Mouse (Mus musculus) kidney, adult 2 months (tissue): ENCODE results near the gene Psmb7. TPM values are rescaled to one million over a fixed set of nuclear protein-coding genes. Genes with fewer than 3 reads are reported as not detected.
A peak's percentile ranks its signal among the peaks of the same experiment; 100 is the strongest.

Source experiments
- DNase-seq: peaks from one replicate; pipeline ENCODE4 v3.0.0; 2021
- H3K27ac ChIP-seq: fragments of 200-500 bp; 2 replicates; pipeline ENCODE4 v1.5.1; 2012; ENCODE audit warnings: low read depth, low read length, control low read depth, inconsistent platforms; ENCODE audit not compliant: insufficient read depth
- H3K27me3 ChIP-seq: fragments of 200-500 bp; replicated peaks from 2 replicates; pipeline ENCODE4 v1.6.1; 2012; ENCODE audit warnings: mild to moderate bottlenecking, moderate library complexity, low read length, inconsistent platforms; ENCODE audit not compliant: control insufficient read depth, insufficient read depth
- H3K36me3 ChIP-seq: fragments of 200-500 bp; 2 replicates; pipeline ENCODE4 v1.6.1; 2012; ENCODE audit warnings: mild to moderate bottlenecking, moderate library complexity, low read length, inconsistent platforms; ENCODE audit not compliant: control insufficient read depth, insufficient read depth
- H3K4me1 ChIP-seq: fragments of 200-500 bp; 2 replicates; pipeline ENCODE4 v1.6.1; 2011; ENCODE audit warnings: low read length; ENCODE audit not compliant: control insufficient read depth, insufficient read depth
- H3K4me3 ChIP-seq: fragments of 200-500 bp; 2 replicates; pipeline ENCODE4 v1.5.1; 2011; ENCODE audit warnings: mild to moderate bottlenecking, low read depth, low read length, control low read depth; ENCODE audit not compliant: insufficient read depth
- CTCF ChIP-seq: fragments of 200-500 bp; conservative IDR thresholded peaks from 2 replicates; pipeline ENCODE4 v1.5.1; 2011; ENCODE audit warnings: low read depth, mild to moderate bottlenecking, control low read depth, low read length, moderate library complexity, mixed read lengths; ENCODE audit not compliant: insufficient read depth, insufficient read length
- POLR2A ChIP-seq: fragments of 200-500 bp; IDR thresholded peaks from one replicate; pipeline ENCODE4 v1.6.1; 2011; ENCODE audit warnings: low read depth, low read length, control low read depth
- WGBS: fragments of 180-500 bp; shearing (Covaris S2); methylation state at CpG from one replicate; pipeline ENCODE4 v1.1.7; 2018; 5-methylcytosine and 5-hydroxymethylcytosine counted together
- polyA plus RNA-seq: library from polyadenylated mRNA; depleted of rRNA; stranded (reverse); fragments of >200 nt; gene quantifications from 2 replicates; pipeline ENCODE4 v1.2.3, GENCODE M21; 2012

The Psmb7 gene
- polyA plus RNA-seq, 1 experiment = 136 TPM

DNA sequence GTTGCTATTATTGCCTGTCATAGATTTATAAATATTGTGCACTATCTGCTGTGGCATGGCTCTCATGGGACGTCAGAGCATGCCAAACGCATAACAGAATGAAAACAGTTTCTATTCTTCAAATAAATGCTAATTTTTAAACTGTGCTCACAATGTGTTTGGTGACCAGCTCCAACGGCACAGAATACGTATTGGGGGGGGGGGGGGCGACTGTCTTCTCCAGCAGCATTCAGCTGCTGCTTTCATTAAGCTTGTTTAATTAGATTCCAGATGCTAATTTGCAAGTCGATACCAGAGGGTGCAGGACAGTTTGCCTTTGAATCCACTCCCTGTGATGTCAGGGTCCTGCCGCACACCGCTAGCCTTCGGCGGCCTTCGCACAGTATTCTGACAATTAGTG is 34.6 kb downstream of the Psmb7 start:
- H3K4me1 ChIP-seq = peaks cover 8% of the 10 kb centered on the region
- no peak overlapping the region for H3K27ac ChIP-seq
- TF ChIP-seq POLR2A = no peak
- no peak for TF ChIP-seq CTCF
- WGBS = 80% methylated on average over 11 of the region's 11 CpGs
- no peaks in the 10 kb centered on the region; the same call in 1 of the 2 replicates for H3K36me3 ChIP-seq
- no peaks in the 10 kb centered on the region for H3K27me3 ChIP-seq
- H3K4me3 ChIP-seq = no peak overlapping the region
- no peak for DNase-seq

GRCm38 (mm10) chr2:38608831-38609309 is 35.0 kb downstream of the Psmb7 start:
- Histone ChIP-seq H3K4me1 (peaks cover 8% of the 10 kb centered on the region), H3K4me3 (no peak overlapping the region), H3K36me3 (no peaks in the 10 kb centered on the region; the same call in 1 of the 2 replicates), H3K27me3 (no peaks in the 10 kb centered on the region), H3K27ac (no peak overlapping the region)
- 75% methylated on average over 5 of the region's 5 CpGs for WGBS
- TF ChIP-seq POLR2A (no peak), CTCF (no peak)
- DNase-seq = no peak

- H3K4me3 ChIP-seq = no peak overlapping the region
- peak; percentile 54 for DNase-seq
- TF ChIP-seq CTCF (no peak), POLR2A (no peak)
- H3K27me3 ChIP-seq = no peaks in the 10 kb centered on the region
- 0 out of 2 replicates have a peak overlapping the region, but pooled peaks have one; percentile 12 for H3K27ac ChIP-seq
- H3K36me3 ChIP-seq = no peaks in the 10 kb centered on the region; the same call in 1 of the 2 replicates
- WGBS = 51% methylated on average over 1 of the region's 1 CpGs
- H3K4me1 ChIP-seq = peaks cover 8% of the 10 kb centered on the region
Observed at GRCm38 (mm10) chr2:38607716-38608115, 36.2 kb downstream of the Psmb7 start.

DNA sequence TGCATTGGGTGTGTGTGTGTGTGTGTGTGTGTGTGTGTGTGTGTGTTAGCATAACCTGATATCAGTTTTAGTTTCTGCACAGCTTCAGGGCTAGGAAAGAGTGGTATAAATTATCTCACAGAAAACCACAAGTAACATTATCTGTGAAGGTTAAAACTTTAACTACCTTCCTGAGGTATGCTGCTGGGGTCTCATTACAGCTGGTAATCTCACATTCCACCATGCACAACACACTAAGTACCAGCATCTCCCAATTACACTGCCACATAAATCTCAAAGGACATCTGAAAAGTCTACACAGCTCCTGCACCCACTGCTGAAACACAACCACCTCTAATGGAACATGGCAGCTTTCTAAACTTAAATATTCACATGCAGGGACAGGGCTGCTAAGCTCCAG is 43.0 kb downstream of the Psmb7 start:
- H3K27me3 ChIP-seq = no peaks in the 10 kb centered on the region; the same call in 1 of the 2 replicates
- no peak overlapping the region for H3K4me3 ChIP-seq
- H3K27ac ChIP-seq = no peak overlapping the region
- no peak for DNase-seq
- no peak for TF ChIP-seq CTCF
- no peak for TF ChIP-seq POLR2A
- no peaks in the 10 kb centered on the region for H3K4me1 ChIP-seq
- H3K36me3 ChIP-seq = no peaks in the 10 kb centered on the region

DNA sequence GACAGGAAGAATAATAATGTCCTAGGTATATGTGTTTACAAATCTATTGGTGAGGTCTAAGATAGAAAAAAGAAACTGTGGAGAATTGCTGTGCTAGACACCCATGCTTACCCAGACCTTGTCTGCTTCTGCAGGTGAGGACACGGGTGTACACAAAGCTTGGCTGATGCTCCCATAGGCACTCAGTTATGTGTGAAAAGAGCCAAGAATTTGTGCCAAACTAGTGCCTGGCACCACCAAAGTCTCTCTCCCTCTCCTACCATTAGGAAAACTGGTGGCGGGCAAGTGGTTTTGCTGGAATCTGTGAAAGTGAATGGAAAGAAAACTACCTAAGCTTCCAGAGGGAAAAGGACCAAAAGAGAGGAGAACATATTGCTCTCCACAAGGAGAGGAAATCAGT is 45.5 kb downstream of the Psmb7 start:
- DNase-seq = no peak
- WGBS = 95% methylated on average over 2 of the region's 2 CpGs
- Histone ChIP-seq H3K36me3 (no peaks in the 10 kb centered on the region), H3K4me3 (no peak overlapping the region), H3K27me3 (no peaks in the 10 kb centered on the region; the same call in 1 of the 2 replicates), H3K27ac (no peak overlapping the region), H3K4me1 (no peaks in the 10 kb centered on the region)
- TF ChIP-seq POLR2A = no peak
- no peak for TF ChIP-seq CTCF

DNA sequence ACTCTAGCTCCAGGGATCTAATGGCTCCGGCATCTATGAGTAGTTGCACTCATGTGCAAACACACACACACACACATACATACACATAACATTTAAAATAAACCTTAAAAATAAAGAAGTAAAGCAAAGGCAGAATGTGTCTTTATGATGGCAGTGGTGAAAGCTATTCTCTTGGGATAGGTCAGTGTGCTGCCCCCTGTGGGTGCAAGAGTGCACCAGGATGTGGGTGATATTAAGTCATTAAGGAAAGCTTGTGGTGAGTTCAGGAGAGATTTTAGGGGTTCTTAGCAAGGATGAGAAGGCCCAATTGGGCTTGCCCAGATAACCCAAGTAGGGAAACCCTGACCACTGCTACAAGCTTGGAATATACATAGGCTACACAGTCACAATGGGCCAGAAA is 46.0 kb downstream of the Psmb7 start:
- WGBS = 100% methylated on average over 1 of the region's 1 CpGs
- TF ChIP-seq CTCF = peak; percentile 52
- TF ChIP-seq POLR2A = no peak
- Histone ChIP-seq H3K4me1 (no peaks in the 10 kb centered on the region), H3K27me3 (no peaks in the 10 kb centered on the region; the same call in 1 of the 2 replicates), H3K27ac (no peak overlapping the region), H3K36me3 (no peaks in the 10 kb centered on the region), H3K4me3 (no peak overlapping the region)
- peak; percentile 21 for DNase-seq

- Histone ChIP-seq H3K4me1 (no peaks in the 10 kb centered on the region), H3K36me3 (no peaks in the 10 kb centered on the region), H3K27me3 (no peaks in the 10 kb centered on the region; the same call in 1 of the 2 replicates), H3K4me3 (no peak overlapping the region), H3K27ac (no peak overlapping the region)
- DNase-seq = no peak
- WGBS = 54% methylated on average over 7 of the region's 7 CpGs
- TF ChIP-seq POLR2A (no peak), CTCF (no peak)
Observed at GRCm38 (mm10) chr2:38594874-38595273, 49.0 kb downstream of the Psmb7 start.
